Mouse (Mus musculus) gastrocnemius, postnatal 25 days (tissue): ENCODE measurements around the gene Fance. TPM values are rescaled to one million over a fixed set of nuclear protein-coding genes. Genes with fewer than 3 reads are reported as not detected.

Source experiments
- DNase-seq: peaks from one replicate; pipeline ENCODE4 v3.0.0; 2022
- long read RNA-seq, 2 experiments: library from polyadenylated mRNA; stranded (forward); transcript quantifications; one replicate each; pipeline ENCODE4 v2.0.0; 2021
- total RNA-seq, 2 experiments: library from RNA; stranded (reverse); gene quantifications; 1 replicate in 1 of 2; 2 replicates in 1 of 2; pipeline ENCODE4 v1.2.3; 2021

Gene Fance
- 10 to 100 TPM in 1 of 2 experiments, 1 to 10 TPM in 1; 9.2 to 11.6 TPM for total RNA-seq
- long read RNA-seq, experiment 1, partial matches to known transcripts, result 1 of 13 reads
- long read RNA-seq, experiment 1, other reads (novel, unspliced or antisense), result 8 of 13 reads
- long read RNA-seq, experiment 2, partial matches to known transcripts, result 1 of 17 reads
- long read RNA-seq, experiment 2, other reads (novel, unspliced or antisense), result 10 of 17 reads

DNA sequence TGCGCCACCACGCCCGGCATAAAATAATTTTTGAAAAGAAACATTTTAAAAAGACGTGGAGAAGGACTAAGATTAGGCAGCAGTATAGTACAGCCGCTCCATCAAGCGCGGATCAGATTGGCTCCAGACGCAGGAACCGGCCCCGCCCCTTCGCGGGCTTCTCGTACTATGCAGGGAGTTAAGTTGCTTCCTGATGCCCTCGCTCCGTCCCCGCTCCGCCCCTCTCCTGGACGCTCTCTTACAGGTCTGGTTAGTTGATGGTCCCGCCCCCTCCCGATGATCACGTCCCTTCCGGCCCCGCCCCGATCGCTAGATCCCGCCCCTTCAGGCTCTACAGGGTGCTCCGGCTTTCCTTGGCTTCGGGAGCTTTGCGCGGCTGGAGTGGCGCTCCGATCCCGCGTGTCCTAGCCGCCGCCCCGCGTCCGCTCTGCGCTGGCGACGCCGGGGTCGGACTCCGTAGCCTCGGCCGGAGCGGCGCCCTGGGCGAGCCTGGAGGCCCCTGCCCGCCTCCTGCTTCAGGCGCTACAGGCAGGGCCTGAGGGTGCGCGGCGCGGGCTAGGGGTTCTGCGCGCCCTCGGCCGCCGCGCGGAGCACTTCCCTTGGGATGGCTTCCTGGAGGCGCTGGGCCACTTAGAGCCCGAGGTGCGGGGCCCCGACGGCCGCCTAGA lies at the start of gene Fance:
TSS of gene Fance (plus strand) at position 308 of the 668 bp plus-strand sequence.
- peak; percentile 97 for DNase-seq

DNA sequence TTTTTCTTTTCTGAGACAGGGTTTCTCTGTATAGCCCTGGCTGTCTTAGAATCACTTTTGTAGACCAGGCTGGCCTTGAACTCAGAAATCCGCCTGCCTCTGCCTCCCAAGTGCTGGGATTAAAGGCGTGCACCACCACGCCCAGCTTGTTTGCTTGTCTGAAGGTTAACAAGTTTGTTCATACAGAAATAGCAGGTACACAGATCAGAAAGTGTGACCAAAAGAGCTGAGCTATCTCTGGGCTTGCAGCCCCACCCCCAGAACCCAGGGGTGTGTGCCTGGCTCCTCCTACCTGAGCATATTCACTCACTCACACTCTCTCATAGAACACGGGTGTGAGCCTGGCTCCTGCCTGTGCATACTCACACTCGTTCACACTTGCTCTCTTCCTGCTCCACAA lies 46.1 kb upstream of the Fance start:
- no peak for DNase-seq

DNA sequence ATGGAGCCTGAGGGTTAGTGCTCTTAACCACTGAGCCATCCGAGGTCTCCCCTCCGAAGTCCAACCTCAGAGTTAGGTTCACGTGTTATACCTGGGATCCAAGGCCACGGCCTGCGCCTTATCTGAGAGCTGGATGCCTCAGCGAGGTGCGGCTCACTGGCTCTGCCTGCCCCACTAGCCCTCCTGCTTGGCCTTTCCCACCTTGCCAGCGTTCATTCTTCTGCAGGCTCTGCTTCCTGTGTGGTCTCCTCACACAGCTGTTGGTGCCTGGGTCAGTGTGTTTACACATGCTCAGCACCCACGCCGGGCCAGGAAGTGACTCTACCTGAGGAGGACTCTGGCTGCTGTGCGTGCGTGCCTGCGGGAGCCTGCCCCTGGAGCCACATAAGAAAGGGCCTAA lies 43.2 kb upstream of the Fance start:
- DNase-seq, result no peak

DNA sequence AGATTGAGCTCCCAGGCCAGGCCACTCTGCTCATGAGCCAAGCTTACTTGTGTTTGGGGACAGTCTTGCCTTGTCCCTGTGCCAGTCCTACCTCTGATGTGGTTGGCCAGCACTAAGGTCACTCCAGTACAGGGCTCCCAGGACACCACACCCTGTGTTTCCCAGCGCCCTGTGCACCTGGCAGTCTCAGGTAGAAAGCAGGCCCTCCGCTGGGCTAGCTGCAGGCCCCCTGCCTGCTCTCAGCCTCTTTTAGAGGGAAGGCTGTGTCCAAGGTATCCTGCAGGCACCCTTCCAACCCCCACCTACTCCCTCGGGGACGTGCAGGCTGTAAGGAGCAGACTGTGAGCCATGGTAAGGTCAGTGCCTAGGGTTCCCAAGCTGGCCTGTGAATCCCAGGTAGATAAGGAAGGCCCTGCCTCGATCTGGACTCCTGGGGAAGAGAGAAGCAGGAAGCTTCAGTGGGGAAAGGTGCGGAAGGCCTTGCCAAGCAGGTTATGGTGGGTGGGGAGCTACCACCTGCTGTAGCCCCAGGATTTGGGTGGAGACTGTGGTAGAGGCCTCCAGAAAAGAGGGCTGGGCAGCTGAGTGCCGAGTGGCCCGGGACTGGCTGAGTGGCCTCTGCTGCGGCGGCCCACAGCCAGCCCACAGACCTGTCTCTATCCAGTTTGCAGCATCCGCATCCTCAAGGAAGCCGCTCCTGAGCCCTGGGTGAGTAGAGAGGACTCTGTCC lies 41.6 kb upstream of the Fance start:
- DNase-seq, result no peak

DNA sequence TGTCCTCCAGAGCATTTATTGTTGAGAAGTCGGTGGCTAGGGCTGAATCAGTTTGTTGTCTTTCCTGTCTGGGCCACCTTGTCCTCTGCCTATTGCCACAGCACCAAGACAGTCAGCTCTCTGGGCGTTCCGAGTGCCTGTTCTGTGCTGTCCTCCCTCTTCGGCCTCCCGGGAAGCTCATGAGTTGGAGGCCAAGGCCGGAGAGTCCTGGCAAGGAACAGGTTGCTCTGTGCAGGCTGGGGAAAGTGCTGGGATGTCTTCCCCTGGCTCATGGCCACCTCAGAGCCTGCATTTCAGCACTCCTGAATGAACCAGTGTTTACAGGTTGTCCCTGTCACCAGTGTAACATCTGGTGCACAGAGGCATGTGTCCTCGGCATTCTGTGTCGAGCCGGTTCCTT lies 41.0 kb upstream of the Fance start:
- peak; percentile 45 for DNase-seq

DNA sequence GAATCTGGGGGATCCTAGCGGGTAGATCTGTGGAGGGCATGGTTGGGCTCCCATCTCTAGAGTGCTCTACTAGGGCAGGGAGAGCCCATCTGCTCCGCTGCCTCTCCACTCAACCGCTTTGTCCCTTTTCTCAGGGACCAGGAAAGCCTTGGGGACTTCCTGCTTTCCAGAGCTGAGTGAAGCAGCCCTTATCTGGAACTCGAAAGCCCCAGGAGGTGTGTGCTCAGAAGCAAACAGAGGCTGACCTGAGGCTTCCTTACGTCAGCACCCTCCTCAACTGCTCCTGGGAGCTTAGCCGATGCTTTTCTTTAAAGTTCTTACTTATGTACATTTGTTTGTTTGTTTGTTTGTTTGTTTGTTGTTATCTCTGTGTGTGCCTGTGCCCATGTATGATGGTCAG lies 40.5 kb upstream of the Fance start:
- no peak for DNase-seq

DNA sequence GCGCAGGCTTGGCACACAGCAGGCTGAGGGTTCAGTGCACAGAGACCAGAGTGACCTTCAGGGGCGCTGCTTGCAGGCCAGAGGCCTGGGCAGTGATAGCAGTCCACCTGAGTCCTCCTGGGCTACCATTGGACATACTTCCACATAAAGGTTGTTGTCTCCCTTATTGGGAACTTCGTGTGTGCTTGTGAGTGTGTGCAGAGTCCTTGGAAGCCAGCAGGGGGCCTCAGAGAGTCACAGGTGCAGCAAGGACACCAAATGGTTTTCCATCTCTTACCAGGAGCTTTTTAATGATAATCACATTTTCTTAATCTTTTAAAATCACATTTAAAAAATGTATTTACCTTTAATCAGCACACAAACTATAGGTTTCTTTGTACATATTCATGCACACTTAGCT lies 38.6 kb upstream of the Fance start:
- DNase-seq, result no peak

DNA sequence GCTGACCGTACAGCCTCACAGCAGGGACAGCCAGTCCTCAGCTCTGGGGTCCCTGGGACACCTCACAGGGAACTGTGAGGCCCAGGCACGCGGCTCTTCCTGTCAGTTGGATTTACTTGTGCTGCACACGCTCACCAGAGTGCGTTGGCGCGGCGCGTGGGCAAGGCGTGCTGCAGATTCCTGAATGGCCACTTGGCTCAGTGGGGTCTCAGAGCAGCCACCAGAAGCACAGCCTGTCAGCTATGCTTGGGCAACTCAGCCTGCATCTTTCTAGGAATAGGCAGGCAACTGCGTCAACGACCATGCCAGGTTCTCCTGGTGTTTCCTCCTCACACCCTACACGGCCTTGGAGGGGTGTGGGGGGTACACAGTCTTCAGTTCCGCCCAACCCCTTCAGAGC lies 36.1 kb upstream of the Fance start:
- DNase-seq, result no peak

DNA sequence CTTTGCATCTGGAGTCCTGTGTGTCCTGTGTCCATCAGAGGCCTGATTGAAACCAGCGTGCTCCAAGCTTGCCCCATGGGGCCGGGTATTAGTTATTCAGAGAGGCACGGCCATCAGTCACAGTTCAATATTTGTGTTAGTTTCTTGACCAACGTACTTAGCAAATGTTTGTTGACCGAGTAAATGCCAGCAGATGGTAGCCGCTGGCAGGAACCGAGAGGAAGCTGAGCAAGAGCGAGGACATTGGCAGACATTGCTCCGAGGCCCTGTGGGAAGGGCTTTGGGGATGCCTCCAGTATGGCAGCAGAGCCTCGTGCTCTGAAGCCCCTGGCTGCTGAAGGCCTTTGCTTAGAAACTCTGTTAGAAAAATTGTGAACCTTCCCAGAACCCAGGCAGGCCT lies 35.6 kb upstream of the Fance start:
- DNase-seq, result no peak

DNA sequence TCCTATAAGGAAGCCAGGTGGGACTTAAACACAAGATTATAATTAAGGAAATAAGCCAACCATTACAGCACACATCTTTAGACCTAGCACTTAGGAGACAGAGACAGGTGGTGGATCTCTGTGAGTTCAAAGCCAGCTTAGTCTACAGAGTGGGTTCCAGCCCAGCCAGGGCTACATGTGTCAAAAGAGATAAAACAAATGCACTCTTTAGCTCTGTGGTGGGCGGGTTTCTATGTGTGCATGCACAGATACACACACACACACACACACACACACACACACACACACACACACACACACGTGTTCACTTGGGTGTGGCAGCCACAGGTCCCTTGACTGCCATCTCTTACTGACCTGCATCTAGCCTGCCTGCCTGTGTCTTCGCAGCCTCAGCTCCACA lies 35.2 kb upstream of the Fance start:
- DNase-seq, result no peak

DNA sequence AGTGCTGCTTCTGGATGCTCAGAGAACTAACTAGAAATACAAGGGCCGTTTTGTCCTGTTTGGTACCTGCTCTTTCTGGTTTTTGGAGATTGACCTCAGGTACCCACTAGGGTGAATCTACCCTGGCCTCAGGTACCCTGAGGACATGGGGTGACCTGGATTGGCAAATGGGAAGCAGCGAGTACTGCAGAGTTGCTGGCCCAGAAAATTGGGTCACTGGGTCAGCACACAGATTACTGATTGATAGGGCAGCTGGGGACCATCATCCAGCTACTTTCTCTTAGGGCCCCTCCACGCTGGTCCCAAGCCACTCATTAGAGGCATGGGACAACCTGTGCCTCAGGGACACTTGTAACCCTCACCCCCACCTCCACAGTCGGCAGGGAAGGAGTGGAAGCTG lies 34.1 kb upstream of the Fance start:
- DNase-seq, result no peak

DNA sequence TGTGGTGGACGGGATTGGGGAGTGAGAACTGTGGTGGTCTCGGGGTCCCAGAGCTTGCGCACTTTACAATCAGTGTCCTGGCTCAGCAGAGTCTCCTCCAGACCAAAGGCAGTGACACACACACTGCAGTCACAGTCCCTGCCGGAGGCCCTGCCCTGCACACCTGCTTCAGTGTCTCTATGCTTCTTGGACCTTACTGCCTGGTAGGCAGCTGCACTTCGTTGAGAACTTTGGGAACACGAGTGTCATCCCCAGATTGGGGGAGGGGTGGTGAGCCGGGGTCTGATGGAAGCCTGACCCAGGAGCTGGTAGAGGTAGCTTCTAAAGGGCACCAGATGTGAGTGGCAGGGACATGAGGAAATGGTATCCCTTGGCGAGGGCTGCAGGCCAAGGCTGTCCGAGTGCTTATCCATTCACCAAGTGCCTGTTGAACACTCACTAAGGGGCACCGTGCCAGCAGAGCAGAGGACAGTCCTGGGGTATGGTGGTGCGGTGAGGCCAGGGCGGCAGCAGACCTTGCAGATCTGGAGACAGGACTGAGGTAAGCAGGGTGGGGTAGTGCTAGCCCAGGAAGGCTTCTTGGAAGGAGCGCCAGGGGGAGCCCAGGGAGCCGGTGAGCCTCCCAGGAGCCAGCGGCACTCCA lies 33.4 kb upstream of the Fance start:
- peak; percentile 84 for DNase-seq

DNA sequence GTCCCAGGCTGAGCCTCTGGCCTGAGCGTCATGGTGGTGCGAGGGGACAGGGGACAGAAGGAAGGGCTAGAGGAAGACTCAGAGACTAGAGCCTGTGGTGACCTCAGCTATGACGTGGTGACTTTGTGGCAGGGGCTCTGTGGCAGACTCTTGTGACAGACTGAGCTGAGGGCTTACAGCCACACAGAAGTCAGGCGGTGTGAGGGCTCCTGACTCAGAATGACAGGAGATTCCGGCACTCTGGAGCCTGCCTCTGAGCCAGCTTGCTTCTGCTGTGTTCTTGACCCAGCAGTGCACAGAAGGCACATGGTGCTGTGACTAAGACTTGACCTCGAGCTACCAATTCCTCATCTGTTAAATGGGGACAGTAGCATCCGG lies 32.9 kb upstream of the Fance start:
- DNase-seq, result no peak

DNA sequence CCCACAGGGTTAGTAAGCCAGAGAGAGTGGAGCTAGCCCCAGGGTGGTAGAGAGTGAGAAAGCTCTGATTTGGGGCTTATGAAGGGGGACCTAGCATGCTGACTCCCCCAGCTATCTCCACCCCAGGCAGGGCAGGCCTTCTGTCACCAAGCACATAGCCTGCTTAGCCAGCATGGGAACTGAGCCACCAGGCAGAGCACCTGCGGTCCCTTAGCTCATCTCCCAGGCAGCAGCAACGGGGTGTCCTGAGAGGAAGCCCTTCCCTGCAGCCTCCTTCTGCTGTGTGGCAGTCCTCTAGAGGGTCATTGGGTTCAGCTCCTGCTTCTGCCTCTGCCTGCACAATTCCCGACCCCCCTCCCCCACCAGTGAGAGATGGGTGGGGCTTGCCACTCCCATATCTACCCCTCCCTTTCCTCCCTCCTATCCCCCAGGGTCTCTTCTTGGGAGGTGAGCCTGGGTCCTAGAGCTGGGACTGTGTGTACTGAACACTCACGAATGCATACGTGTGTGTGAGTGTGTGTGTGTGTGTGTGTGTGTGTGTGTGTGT lies 32.4 kb upstream of the Fance start:
- no peak for DNase-seq

DNA sequence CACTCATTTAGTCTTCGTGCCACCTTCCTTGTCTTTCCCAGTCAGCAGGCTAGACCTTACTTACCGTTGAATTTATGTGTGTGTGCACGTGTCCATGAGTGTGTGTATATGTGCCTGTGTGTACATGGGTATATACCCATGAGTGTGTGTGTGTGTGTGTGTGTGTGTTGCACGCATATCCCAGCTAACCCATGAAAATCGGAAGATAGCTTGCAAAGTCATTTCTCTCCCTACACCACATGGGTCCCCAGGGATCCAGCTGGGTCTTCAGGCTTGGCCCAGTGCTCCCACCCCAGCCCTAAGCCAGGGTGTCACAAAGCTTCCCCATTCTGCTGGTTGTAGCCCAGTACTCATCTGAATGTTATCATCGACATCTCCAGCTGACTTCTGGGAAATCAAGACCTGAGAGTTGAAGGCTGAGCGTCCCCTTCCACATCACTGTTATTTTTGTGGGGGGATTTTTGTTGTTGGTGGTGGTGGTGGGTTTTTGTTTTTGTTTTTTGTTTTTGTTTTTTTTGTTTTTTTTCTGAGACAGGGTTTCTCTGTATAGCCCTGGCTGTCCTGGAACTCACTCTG lies 31.4 kb upstream of the Fance start:
- DNase-seq, result no peak

DNA sequence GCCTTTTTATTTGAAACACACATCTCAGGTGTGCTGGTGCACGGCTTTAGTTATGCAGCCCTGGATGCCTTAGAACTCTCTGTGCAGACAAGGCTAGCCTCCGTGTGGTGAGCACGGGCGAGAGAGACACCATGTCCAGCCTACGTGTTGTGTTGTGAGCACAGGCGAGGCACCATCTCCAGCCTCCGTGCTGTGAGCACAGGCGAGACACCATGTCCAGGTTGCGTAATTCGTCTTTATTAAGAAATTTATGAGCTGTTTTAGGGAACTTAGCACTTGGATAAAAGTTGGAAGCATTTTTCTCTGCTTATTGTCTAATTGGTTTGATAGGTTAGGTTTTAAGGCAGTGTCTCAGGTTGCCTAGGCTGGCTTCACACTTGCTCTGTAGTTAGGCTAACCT lies 30.1 kb upstream of the Fance start:
- no peak for DNase-seq

DNA sequence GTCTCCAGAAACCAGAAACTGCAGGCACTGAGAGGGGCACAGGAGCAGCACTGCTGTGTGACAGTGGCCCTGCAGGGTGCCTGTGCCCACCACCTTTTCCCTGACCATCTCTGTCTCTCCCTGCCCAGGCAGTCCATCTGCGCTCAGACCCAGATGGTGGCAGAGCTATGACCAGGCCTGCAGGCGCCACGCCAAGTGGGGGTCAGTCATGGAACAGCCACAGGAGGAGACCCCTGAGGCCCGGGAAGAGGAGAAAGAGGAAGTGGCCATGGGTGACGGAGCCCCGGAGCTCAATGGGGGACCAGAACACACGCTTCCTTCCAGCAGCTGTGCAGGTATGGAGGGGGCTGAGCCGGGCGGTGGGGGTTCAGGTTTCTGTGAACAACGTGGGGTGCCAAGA lies 27.2 kb upstream of the Fance start:
- no peak for DNase-seq

DNA sequence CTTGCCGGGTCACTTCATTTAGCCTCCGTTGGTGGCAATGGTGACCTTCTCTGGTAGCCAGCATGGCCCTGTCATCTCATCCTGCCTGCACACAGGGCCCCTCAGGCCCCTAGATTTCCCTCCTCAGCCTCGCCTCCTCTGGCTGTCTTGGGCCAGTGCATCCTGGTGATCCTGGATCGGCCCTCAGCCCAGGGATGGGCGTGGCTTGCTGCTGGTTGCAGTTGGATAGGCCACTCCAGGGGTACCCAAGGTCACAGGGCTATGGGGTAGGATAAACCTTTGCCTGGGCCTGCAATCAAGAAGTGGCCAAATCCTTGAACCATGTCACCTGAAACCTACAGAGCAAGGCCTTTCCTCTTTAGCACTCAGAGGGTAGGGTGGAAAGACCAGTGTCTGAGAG lies 26.4 kb upstream of the Fance start:
- no peak for DNase-seq

DNA sequence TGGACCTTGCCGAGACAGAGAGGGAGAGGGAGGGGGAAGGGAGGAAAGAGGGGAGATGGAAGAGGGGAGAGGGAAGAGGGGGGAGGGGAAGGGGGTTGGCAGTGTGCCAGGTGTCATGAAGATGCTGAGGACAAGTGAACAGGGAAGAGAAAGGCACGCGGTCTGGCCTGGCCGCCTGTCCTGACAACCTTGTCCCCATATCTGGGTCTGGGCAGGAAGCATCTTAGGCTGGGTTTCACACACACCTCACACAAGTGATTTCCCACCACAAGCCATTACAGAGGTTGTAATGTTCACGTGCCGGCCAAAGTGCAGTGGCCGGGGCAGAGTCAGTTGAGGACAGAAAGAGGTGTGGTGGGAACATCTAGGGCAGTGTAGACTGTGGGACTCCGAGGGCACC lies 25.7 kb upstream of the Fance start:
- no peak for DNase-seq

DNA sequence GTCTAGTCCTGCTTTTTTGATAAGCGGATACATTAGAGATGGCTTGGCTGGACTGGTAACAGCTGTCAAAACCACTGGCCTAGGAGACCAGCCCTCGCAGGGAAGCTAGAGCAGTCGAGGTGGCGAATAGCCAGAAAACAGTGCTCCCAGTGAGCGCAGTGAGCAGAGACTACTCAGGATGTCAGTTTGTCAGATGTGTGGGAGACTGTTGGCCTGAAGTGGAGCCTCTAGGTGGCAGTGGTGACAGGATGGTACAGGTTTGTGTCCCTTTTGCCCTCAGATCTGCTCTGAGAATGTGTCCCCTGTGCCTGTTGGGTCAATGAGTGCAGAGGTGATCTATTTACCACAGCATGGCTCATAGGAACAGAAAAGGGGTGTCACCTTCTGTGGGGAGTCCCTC lies 25.3 kb upstream of the Fance start:
- DNase-seq, result no peak

DNA sequence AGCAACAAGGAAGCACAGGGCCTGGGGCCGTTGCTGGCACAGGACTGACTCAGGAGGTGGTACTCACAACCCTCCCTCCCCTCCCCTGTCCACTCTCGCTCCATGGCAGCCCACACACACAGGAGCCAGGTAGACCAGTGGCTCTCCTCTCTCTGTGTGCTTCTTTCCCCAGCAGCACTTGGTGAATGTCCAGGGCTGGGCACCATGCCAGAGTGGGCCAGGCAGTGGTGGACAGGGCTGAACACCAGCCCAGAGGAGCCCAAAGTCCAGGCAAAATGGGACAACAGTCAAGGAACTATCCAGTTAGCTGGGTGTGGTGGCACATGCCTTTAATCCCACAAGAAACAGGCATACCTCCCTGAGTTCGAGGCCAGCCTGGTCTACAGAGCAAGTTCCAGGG lies 23.1 kb upstream of the Fance start:
- peak; percentile 37 for DNase-seq

DNA sequence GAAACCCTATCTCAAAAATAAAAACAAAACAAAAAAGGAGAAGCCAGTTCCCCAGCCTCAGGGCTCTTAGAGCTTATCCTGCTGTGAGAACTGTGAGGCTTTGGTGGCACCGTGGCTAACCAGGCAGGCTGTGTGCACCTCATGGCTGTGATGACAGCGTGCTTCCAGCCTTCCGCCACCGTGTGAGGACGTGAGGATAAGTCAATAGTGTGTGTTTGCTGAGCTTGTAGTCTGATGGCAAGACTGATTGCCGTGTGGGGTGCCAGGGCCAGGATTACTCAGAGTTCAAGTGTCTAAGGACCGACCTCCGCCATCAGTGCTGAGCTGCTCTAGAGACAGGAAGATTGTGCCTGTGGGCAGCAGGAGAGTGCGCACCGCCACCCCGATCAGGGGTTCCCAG lies 22.6 kb upstream of the Fance start:
- no peak for DNase-seq

DNA sequence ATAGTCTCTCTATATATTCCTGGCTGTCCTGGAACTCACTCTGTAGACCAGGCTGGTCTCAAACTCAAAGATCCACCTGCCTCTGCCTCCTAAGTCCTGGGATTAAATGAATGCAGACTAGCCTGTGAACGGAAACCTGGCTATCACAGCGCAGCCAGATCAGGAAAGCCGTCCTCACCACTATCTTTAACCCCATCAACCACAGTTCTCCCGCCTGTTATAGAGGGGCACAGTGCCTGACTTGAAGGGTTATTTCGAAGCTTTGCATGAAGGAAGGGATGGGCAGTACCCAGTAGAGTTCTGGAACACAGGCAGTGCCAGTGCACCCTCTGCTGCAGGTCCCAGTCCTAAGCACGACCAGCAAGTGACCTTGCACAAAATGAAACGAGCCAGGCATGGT lies 22.0 kb upstream of the Fance start:
- DNase-seq, result no peak
